Mouse (Mus musculus) liver, embryonic 14.5 days (tissue): Measurements from ENCODE around the gene Olfr981. TPM values are rescaled to one million over a fixed set of nuclear protein-coding genes. Genes with fewer than 3 reads are reported as not detected.
"Not testable (repeated sequence)": the region's sequence is repeated elsewhere in the genome, so short reads cannot be mapped to it uniquely, and the experiment has no call there.

Experiments used
- ATAC-seq: fragments of 200-750 bp; cut with Nextera tagmentation; 2 replicates; pipeline ENCODE4 v1.8.0; 2017; ENCODE audit warnings: moderate number of reproducible peaks, mild to moderate bottlenecking, moderate library complexity; ENCODE audit not compliant: insufficient read depth
- DNase-seq, 3 experiments: peaks; one replicate each; pipeline ENCODE4 v3.0.0-alpha.2; 2012 to 2013; ENCODE audit warnings: low read depth in 3 of 3, low spot score in 3 of 3
- H3K27ac ChIP-seq: fragments of 300-500 bp; sonication (generic); 2 replicates; pipeline ENCODE4 v1.5.1; 2014; ENCODE audit warnings: moderate library complexity, mild to moderate bottlenecking, control low read depth, inconsistent platforms
- H3K27me3 ChIP-seq: fragments of 300-500 bp; sonication (generic); 2 replicates; pipeline ENCODE4 v1.6.1; 2014; ENCODE audit warnings: mild to moderate bottlenecking, low read length, moderate library complexity; ENCODE audit not compliant: control insufficient read depth, insufficient read depth
- H3K36me3 ChIP-seq: fragments of 300-500 bp; sonication (generic); replicated peaks from 2 replicates; pipeline ENCODE4 v1.6.1; 2014; ENCODE audit warnings: low read depth; ENCODE audit not compliant: control insufficient read depth, insufficient read depth
- H3K4me1 ChIP-seq, 2 experiments: fragments of 200-500 bp in 1 of 2; fragments of 300-500 bp in 1 of 2; sonication (generic) in 1 of 2; replicated peaks; 2 replicates each; pipeline ENCODE4 v1.6.1; 2012 to 2014; ENCODE audit warnings: antibody characterized with exemption in 1 of 2, inconsistent platforms in 1 of 2, low read length in 1 of 2; ENCODE audit not compliant: control insufficient read depth in 2 of 2, insufficient read depth in 2 of 2
- H3K4me2 ChIP-seq: fragments of 300-500 bp; sonication (generic); 2 replicates; pipeline ENCODE4 v1.6.1; 2014; ENCODE audit warnings: low read depth, mild to moderate bottlenecking, control low read depth, moderate library complexity
- H3K4me3 ChIP-seq, 2 experiments: fragments of 200-500 bp in 1 of 2; fragments of 300-500 bp in 1 of 2; sonication (generic) in 1 of 2; 2 replicates each; pipeline ENCODE4 v1.5.1; 2012 to 2014; ENCODE audit warnings: low read depth in 2 of 2, low read length in 2 of 2, mild to moderate bottlenecking in 2 of 2, control low read depth in 1 of 2, inconsistent platforms in 1 of 2, moderate library complexity in 1 of 2; ENCODE audit not compliant: insufficient read depth in 1 of 2
- H3K9ac ChIP-seq: fragments of 300-500 bp; sonication (generic); replicated peaks from 2 replicates; pipeline ENCODE4 v1.6.1; 2014; ENCODE audit warnings: mild to moderate bottlenecking, control low read depth, moderate library complexity
- H3K9me3 ChIP-seq: fragments of 300-500 bp; sonication (generic); 2 replicates; pipeline ENCODE4 v1.6.1; 2016; ENCODE audit warnings: low read length, mixed read lengths; ENCODE audit not compliant: control insufficient read depth
- CTCF ChIP-seq: IDR thresholded peaks from 2 replicates; pipeline ENCODE4 v1.5.1; 2016; ENCODE audit warnings: antibody characterized with exemption, low read depth, control low read depth
- EP300 ChIP-seq: IDR thresholded peaks from 2 replicates; pipeline ENCODE4 v1.6.1; 2016; ENCODE audit warnings: antibody characterized with exemption, low read depth
- WGBS: fragments of 180-500 bp; shearing (Covaris S2); extraction: QIAGEN DNeasy Blood & Tissue Kit; methylation state at CpG from one replicate; pipeline ENCODE4 v1.1.7; 2014; ENCODE audit not compliant: insufficient replicate concordance; 5-methylcytosine and 5-hydroxymethylcytosine counted together
- polyA plus RNA-seq, 2 experiments: library from polyadenylated mRNA; depleted of rRNA in 1 of 2; stranded (reverse) in 1 of 2; unstranded in 1 of 2; fragments of >200 nt; fragmentation: Nextera tagmentation in 1 of 2; extraction: Ambion mirVana in 1 of 2; gene quantifications; 2 replicates each; pipeline versions ENCODE4 v1.2.1 to v1.2.3; 2012 to 2014

Gene Olfr981
- polyA plus RNA-seq (2012; rRNA removed) (not detected in 2 replicates), polyA plus RNA-seq (2014; fragmentation: Nextera tagmentation; extraction: Ambion mirVana) (not detected in 2 replicates)

DNA sequence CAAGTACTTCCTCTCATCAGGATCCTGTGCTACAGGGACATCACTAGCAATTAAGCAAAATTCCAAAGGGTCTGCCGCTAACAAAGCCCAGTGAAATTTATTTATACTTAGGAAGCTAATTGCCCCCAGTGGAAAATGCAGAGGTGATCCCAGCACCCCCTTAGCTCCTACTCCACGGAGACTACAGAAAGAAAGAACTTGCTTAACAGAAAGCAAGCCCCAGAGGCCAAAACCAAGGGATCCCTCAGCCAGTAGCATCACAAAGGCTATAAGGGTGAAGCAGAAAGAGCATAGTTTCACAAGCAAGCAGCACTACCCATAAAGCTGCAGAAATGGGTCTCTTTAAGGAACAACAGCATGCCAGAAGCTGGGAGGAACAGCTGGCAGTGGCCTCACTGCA lies at the start of gene Olfr981:
Gene Olfr981 (plus strand): TSS at position 301 of the 400 bp plus-strand sequence.
- Histone ChIP-seq H3K36me3 (no peaks in the 10 kb centered on the region), H3K9ac (no peak within 1 kb of the TSS), H3K4me3 (no peak within 1 kb of the TSS), H3K27ac (no peak within 1 kb of the TSS), H3K4me2 (no peak within 1 kb of the TSS), H3K9me3 (no peaks in the 10 kb centered on the region), H3K4me1 (no peaks in the 10 kb centered on the region), H3K27me3 (no peaks in the 10 kb centered on the region)
- DNase-seq: no peak
- TF ChIP-seq CTCF: no peak
- no peak for TF ChIP-seq EP300
- no peak for ATAC-seq
- 50% methylated on average over 2 of the region's 2 CpGs for WGBS

DNA sequence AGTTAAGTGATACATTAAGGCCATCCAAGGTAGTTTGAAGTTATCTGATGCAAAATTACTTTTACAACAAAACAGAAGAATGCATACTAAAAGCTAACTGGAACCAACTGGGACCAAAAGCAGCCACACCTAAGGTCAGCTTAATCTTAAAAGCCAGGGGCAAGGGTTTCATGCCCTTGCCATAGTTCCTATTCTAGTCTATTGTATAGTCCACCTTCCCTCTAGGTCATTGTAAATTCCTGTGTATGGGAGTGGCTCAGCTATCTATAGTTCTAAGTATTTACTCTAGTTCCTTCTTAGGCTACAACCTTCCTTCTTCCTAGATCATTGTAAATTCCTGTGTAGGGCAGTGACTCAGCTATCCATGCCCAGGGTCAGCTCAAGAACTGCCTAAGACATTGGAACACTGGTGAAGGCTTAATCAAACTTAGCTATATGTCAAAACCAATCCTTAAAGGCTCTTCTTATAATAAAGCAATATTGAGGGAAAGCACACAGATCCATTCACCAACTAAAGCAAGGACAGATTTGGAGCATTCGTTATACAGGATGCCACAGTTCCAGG lies 44.6 kb upstream of the Olfr981 start:
- not testable (repeated sequence) for DNase-seq, H3K4me3 ChIP-seq, ATAC-seq, H3K27me3 ChIP-seq, H3K27ac ChIP-seq, H3K4me1 ChIP-seq, H3K36me3 ChIP-seq, H3K4me2 ChIP-seq, H3K9me3 ChIP-seq, H3K9ac ChIP-seq
- WGBS: 50% methylated on average over 1 of the region's 1 CpGs

DNA sequence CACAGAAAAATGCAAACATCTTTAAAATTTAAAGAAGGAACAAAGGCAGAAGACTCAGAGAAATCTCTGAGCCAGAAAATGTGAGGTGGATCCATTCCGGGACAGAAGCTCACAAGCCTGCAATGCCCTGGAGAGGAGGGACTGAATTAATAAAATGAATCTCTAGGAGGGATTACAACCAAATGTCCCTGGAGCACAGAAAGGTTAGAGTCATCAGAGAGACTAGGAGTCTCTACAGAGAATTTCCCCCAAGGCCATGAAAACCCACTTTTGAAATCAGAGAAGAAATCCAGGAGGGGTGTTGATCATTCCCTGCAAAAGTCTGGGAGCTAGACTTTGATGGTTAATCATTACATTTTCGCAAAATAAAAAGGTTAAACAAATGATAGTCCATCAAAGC lies 29.5 kb upstream of the Olfr981 start, which contains the start of gene Olfr978:
Gene Olfr978 (plus strand): TSS at position 301 of the 400 bp plus-strand sequence.
- no peak for DNase-seq
- no peak for TF ChIP-seq EP300
- TF ChIP-seq CTCF: no peak
- ATAC-seq: no peak
- H3K4me3 ChIP-seq: no peak within 1 kb of the TSS
- no peaks in the 10 kb centered on the region for H3K9me3 ChIP-seq
- H3K36me3 ChIP-seq: no peaks in the 10 kb centered on the region
- H3K27me3 ChIP-seq: no peaks in the 10 kb centered on the region
- H3K27ac ChIP-seq: no peak within 1 kb of the TSS
- no peaks in the 10 kb centered on the region for H3K4me1 ChIP-seq
- WGBS: 68% methylated on average over 2 of the region's 2 CpGs
- no peak within 1 kb of the TSS for H3K9ac ChIP-seq
- no peak within 1 kb of the TSS for H3K4me2 ChIP-seq

DNA sequence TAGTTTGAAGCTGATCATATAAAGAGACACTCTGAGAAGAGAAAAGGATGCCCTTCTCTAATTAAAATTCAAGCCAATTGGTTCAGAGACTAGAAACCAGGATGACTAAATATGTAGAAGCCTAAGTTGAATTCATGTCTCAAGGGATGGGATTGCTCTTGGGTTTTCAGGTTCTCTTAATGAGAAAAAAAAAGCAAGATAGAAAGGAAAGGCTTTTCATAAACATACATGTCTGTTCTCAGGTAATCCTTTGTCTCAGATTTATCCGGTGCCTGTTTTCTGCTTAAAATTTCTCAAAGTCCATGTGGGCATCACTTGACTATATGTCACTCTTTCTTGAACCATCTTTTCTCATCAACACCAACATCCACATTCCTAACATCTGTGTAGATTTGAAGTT lies 17.9 kb upstream of the Olfr981 start, which contains the start of gene Olfr979:
Gene Olfr979 (minus strand): TSS at position 101 of the 400 bp plus-strand sequence.
- DNase-seq: no peak
- Histone ChIP-seq H3K4me2 (no peak within 1 kb of the TSS), H3K9me3 (no peaks in the 10 kb centered on the region), H3K27me3 (no peaks in the 10 kb centered on the region), H3K9ac (no peak within 1 kb of the TSS), H3K27ac (no peak within 1 kb of the TSS), H3K4me3 (no peak within 1 kb of the TSS), H3K4me1 (no peaks in the 10 kb centered on the region), H3K36me3 (no peaks in the 10 kb centered on the region)
- WGBS: 90% methylated on average over 1 of the region's 1 CpGs
- no peak for TF ChIP-seq EP300
- no peak for TF ChIP-seq CTCF
- ATAC-seq: no peak

DNA sequence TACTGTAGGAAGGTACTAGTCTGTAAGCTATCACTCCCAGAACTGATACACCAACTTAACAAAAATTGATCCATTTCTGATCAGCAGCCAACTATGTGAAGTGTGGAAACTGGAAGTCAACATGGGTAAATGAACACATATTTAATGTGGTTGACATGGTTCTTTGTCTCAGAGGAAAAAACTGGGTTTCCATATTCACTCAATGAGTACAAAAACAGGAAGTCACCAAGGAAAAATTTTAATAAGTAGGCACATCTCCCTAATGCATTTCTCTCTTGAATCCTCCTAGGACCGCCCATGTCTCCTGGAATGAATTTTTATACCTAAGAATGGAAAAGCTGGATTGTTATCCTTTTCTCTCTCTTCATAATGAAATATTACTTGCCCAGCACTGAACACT lies 11.8 kb upstream of the Olfr981 start, which contains the start of gene Olfr980:
Gene Olfr980 (minus strand): TSS at position 101 of the 400 bp plus-strand sequence.
- no peak within 1 kb of the TSS for H3K4me3 ChIP-seq
- H3K4me2 ChIP-seq: no peak within 1 kb of the TSS
- no peak within 1 kb of the TSS for H3K9ac ChIP-seq
- no peak for DNase-seq
- no peak for TF ChIP-seq CTCF
- no peak for TF ChIP-seq EP300
- 50% methylated on average over 1 of the region's 1 CpGs for WGBS
- H3K36me3 ChIP-seq: no peaks in the 10 kb centered on the region
- ATAC-seq: no peak
- no peaks in the 10 kb centered on the region for H3K4me1 ChIP-seq
- H3K27ac ChIP-seq: no peak within 1 kb of the TSS
- H3K27me3 ChIP-seq: no peaks in the 10 kb centered on the region
- no peaks in the 10 kb centered on the region for H3K9me3 ChIP-seq
